Mouse (Mus musculus) midbrain, embryonic 14.5 days (tissue): ENCODE data around the gene Muc4. TPM values are rescaled to one million over a fixed set of nuclear protein-coding genes. Genes with fewer than 3 reads are reported as not detected.

Source experiments
- ATAC-seq: fragments of 200-750 bp; cut with Nextera tagmentation; 2 replicates; pipeline ENCODE4 v1.8.0; 2017; ENCODE audit warnings: moderate number of reproducible peaks, moderate library complexity; ENCODE audit not compliant: low FRiP score, low TSS enrichment
- DNase-seq: peaks from one replicate; pipeline ENCODE4 v3.0.0-alpha.2; 2015
- H3K27ac ChIP-seq: fragments of 300-500 bp; sonication (generic); replicated peaks from 2 replicates; pipeline ENCODE4 v1.5.1; 2014; ENCODE audit warnings: mild to moderate bottlenecking, low read depth, low read length, moderate library complexity
- H3K27me3 ChIP-seq: fragments of 300-500 bp; sonication (generic); 2 replicates; pipeline ENCODE4 v1.6.1; 2014; ENCODE audit warnings: low read length, control low read depth, mixed read lengths; ENCODE audit not compliant: control insufficient read depth, insufficient read depth
- H3K36me3 ChIP-seq: fragments of 300-500 bp; sonication (generic); 2 replicates; pipeline ENCODE4 v1.6.1; 2014; ENCODE audit warnings: low read length, control low read depth; ENCODE audit not compliant: control insufficient read depth, insufficient read depth
- H3K4me1 ChIP-seq: fragments of 300-500 bp; sonication (generic); 2 replicates; pipeline ENCODE4 v1.6.1; 2014; ENCODE audit warnings: mild to moderate bottlenecking, antibody characterized with exemption, low read length, control low read depth; ENCODE audit not compliant: control insufficient read depth, insufficient read depth
- H3K4me2 ChIP-seq: fragments of 300-500 bp; sonication (generic); 2 replicates; pipeline ENCODE4 v1.6.1; 2014; ENCODE audit warnings: mild to moderate bottlenecking, low read length, moderate library complexity
- H3K4me3 ChIP-seq: fragments of 300-500 bp; sonication (generic); replicated peaks from 2 replicates; pipeline ENCODE4 v1.5.1; 2014; ENCODE audit warnings: low read depth, low read length
- H3K9ac ChIP-seq: fragments of 300-500 bp; sonication (generic); replicated peaks from 2 replicates; pipeline ENCODE4 v1.6.1; 2014; ENCODE audit warnings: mild to moderate bottlenecking, low read length, moderate library complexity
- H3K9me3 ChIP-seq: fragments of 300-500 bp; sonication (generic); 2 replicates; pipeline ENCODE4 v1.6.1; 2016; ENCODE audit warnings: low read length, control low read depth, mixed read lengths; ENCODE audit not compliant: control insufficient read depth
- WGBS: fragments of 180-500 bp; shearing (Covaris S2); extraction: QIAGEN DNeasy Blood & Tissue Kit; methylation state at CpG from one replicate; pipeline ENCODE4 v1.1.7; 2014; 5-methylcytosine and 5-hydroxymethylcytosine counted together
- polyA plus RNA-seq: library from polyadenylated mRNA; unstranded; fragments of >200 nt; fragmentation: Nextera tagmentation; extraction: Ambion mirVana; gene quantifications from 2 replicates; pipeline ENCODE4 v1.2.1, GENCODE M21; 2014

Gene Muc4
- polyA plus RNA-seq, 1 experiment from 2014 or later, result 0.16 TPM

GRCm38 (mm10) chr16:32705606-32706005 lies 30.1 kb upstream of the Muc4 start:
- DNase-seq, result no peak
- no peak overlapping the region for H3K4me2 ChIP-seq
- H3K9me3 ChIP-seq, result no peaks in the 10 kb centered on the region
- H3K27me3 ChIP-seq, result no peaks in the 10 kb centered on the region
- no peaks in the 10 kb centered on the region for H3K36me3 ChIP-seq
- H3K27ac ChIP-seq, result no peak overlapping the region
- no peak overlapping the region for H3K4me3 ChIP-seq
- 98% methylated on average over 3 of the region's 3 CpGs for WGBS
- no peaks in the 10 kb centered on the region for H3K4me1 ChIP-seq
- ATAC-seq, result no peak
- H3K9ac ChIP-seq, result no peak overlapping the region

GRCm38 (mm10) chr16:32707111-32707823 lies 28.4 kb upstream of the Muc4 start:
- H3K27me3 ChIP-seq, result no peaks in the 10 kb centered on the region
- H3K9ac ChIP-seq, result no peak overlapping the region
- H3K4me2 ChIP-seq, result no peak overlapping the region
- no peak overlapping the region for H3K4me3 ChIP-seq
- 74% methylated on average over 17 of the region's 17 CpGs for WGBS
- no peaks in the 10 kb centered on the region for H3K4me1 ChIP-seq
- no peaks in the 10 kb centered on the region for H3K36me3 ChIP-seq
- no peak for ATAC-seq
- H3K9me3 ChIP-seq, result no peaks in the 10 kb centered on the region
- no peak overlapping the region for H3K27ac ChIP-seq
- DNase-seq, result no peak

- DNase-seq (no peak), ATAC-seq (no peak)
- H3K27me3 ChIP-seq, result no peaks in the 10 kb centered on the region
- H3K36me3 ChIP-seq, result no peaks in the 10 kb centered on the region
- 72% methylated on average over 9 of the region's 9 CpGs for whole genome bisulfite sequencing
- no peaks in the 10 kb centered on the region for H3K4me1 ChIP-seq
- no peak overlapping the region for H3K9ac ChIP-seq
- no peaks in the 10 kb centered on the region for H3K9me3 ChIP-seq
- no peak overlapping the region for H3K4me2 ChIP-seq
- H3K4me3 ChIP-seq, result no peak overlapping the region
- no peak overlapping the region for H3K27ac ChIP-seq
Measured at GRCm38 (mm10) chr16:32707824-32708456, 27.7 kb upstream of the Muc4 start.

- ATAC-seq (no peak), DNase-seq (no peak)
- Histone ChIP-seq H3K4me3 (no peak overlapping the region), H3K9me3 (no peaks in the 10 kb centered on the region), H3K9ac (no peak overlapping the region), H3K4me1 (no peaks in the 10 kb centered on the region), H3K4me2 (no peak overlapping the region), H3K27me3 (no peaks in the 10 kb centered on the region), H3K27ac (no peak overlapping the region), H3K36me3 (no peaks in the 10 kb centered on the region)
- WGBS, result 81% methylated on average over 10 of the region's 10 CpGs
Measured at GRCm38 (mm10) chr16:32708457-32709033, 27.1 kb upstream of the Muc4 start.

GRCm38 (mm10) chr16:32709116-32709515 lies 26.6 kb upstream of the Muc4 start:
- no peak for ATAC-seq

GRCm38 (mm10) chr16:32710426-32711070 lies 25.1 kb upstream of the Muc4 start:
- Histone ChIP-seq H3K36me3 (no peaks in the 10 kb centered on the region), H3K27me3 (no peaks in the 10 kb centered on the region), H3K4me3 (no peak overlapping the region), H3K4me1 (no peaks in the 10 kb centered on the region), H3K27ac (no peak overlapping the region), H3K4me2 (no peak overlapping the region), H3K9ac (no peak overlapping the region), H3K9me3 (no peaks in the 10 kb centered on the region)
- ATAC-seq, result no peak
- no peak for DNase-seq
- WGBS, result 86% methylated on average over 14 of the region's 14 CpGs

More at GRCm38 (mm10) chr16:32709116-32709515, 26.6 kb upstream of the Muc4 start:
- Histone ChIP-seq H3K9ac (no peak overlapping the region), H3K4me1 (no peaks in the 10 kb centered on the region), H3K27me3 (no peaks in the 10 kb centered on the region), H3K27ac (no peak overlapping the region), H3K36me3 (no peaks in the 10 kb centered on the region), H3K4me2 (no peak overlapping the region), H3K4me3 (no peak overlapping the region), H3K9me3 (no peaks in the 10 kb centered on the region)
- DNase-seq, result no peak
- 91% methylated on average over 8 of the region's 8 CpGs for WGBS

GRCm38 (mm10) chr16:32712202-32712601 lies 23.5 kb upstream of the Muc4 start:
- Histone ChIP-seq H3K27me3 (no peaks in the 10 kb centered on the region), H3K4me2 (no peak overlapping the region), H3K9me3 (no peaks in the 10 kb centered on the region), H3K4me1 (no peaks in the 10 kb centered on the region), H3K4me3 (no peak overlapping the region), H3K36me3 (no peaks in the 10 kb centered on the region), H3K27ac (no peak overlapping the region), H3K9ac (no peak overlapping the region)
- DNase-seq (no peak), ATAC-seq (no peak)
- WGBS, result 87% methylated on average over 11 of the region's 11 CpGs

GRCm38 (mm10) chr16:32713556-32713955 lies 22.1 kb upstream of the Muc4 start:
- Histone ChIP-seq H3K4me1 (no peaks in the 10 kb centered on the region), H3K27ac (no peak overlapping the region), H3K4me3 (no peak overlapping the region), H3K36me3 (no peaks in the 10 kb centered on the region), H3K9ac (no peak overlapping the region), H3K4me2 (no peak overlapping the region), H3K27me3 (no peaks in the 10 kb centered on the region), H3K9me3 (no peaks in the 10 kb centered on the region)
- 66% methylated on average over 6 of the region's 6 CpGs for WGBS
- ATAC-seq (no peak), DNase-seq (no peak)
